14 mouse cellular contexts compared by ENCODE assay signal in genomic region chr2:179336235-179336634, GRCm38 (mm10).
DNase-seq lines count a peak whose midpoint lies in the region; ATAC-seq lines count a peak whose summit lies in the region.
"Had no signal": no experiment of that assay in that cellular context is flagged by ENCODE, and none has a peak within 500 bp of the region (broad histone marks: within the 10 kb centered on the region; RNA-seq: fewer than 3 reads in every experiment).

No protein-coding gene starts in this region.

- H3K4me2 ChIP-seq in forebrain, embryonic 12.5 days: no peak overlapping the region
- no peak overlapping the region for H3K4me2 ChIP-seq in hindbrain, embryonic 15.5 days
- no peak overlapping the region for H3K4me2 ChIP-seq in neural tube, embryonic 12.5 days (replicated peaks)
- H3K4me2 ChIP-seq: liver, embryonic 13.5 days had no signal

- no peaks in the 10 kb centered on the region for H3K27me3 ChIP-seq in forebrain, embryonic 12.5 days
- H3K27me3 ChIP-seq in hindbrain, embryonic 15.5 days: no peaks in the 10 kb centered on the region
- no peaks in the 10 kb centered on the region for H3K27me3 ChIP-seq in neural tube, embryonic 12.5 days (replicated peaks)
- H3K27me3 ChIP-seq: liver, embryonic 13.5 days had no signal

- H3K9ac ChIP-seq in forebrain, embryonic 12.5 days: no peak overlapping the region
- no peak overlapping the region for H3K9ac ChIP-seq in hindbrain, embryonic 15.5 days
- no peak overlapping the region for H3K9ac ChIP-seq in neural tube, embryonic 12.5 days
- H3K9ac ChIP-seq: liver, embryonic 13.5 days had no signal

- H3K36me3 ChIP-seq in forebrain, embryonic 12.5 days (replicated peaks): no peaks in the 10 kb centered on the region
- no peaks in the 10 kb centered on the region for H3K36me3 ChIP-seq in hindbrain, embryonic 15.5 days
- no peaks in the 10 kb centered on the region for H3K36me3 ChIP-seq in neural tube, embryonic 12.5 days
- H3K36me3 ChIP-seq: liver, embryonic 13.5 days had no signal

- DNase-seq in brain, embryonic 18.5 days (ENCODE audit: low read depth, low spot score): peak; percentile 30
- DNase-seq in yolk sac, embryonic 10.5 days (ENCODE audit: low spot score): no peak
- no peak for DNase-seq in spleen, adult 12 weeks (ENCODE audit: low spot score)
- DNase-seq in urinary bladder, adult 18-20 months (ENCODE audit: low spot score in 2 of 2): no peak
- DNase-seq: cerebellum, postnatal 25 days; heart, postnatal 36 days; kidney, adult 2 months; liver, embryonic 13.5 days; lung, postnatal 36 days had no signal

- no peak overlapping the region for H3K4me3 ChIP-seq in forebrain, embryonic 12.5 days (replicated peaks)
- no peak overlapping the region for H3K4me3 ChIP-seq in hindbrain, embryonic 15.5 days
- H3K4me3 ChIP-seq in neural tube, embryonic 12.5 days: no peak overlapping the region
- H3K4me3 ChIP-seq: layer of hippocampus, adult 2 months; liver, embryonic 13.5 days had no signal

- H3K4me1 ChIP-seq in forebrain, embryonic 12.5 days: peaks cover 9% of the 10 kb centered on the region
- H3K4me1 ChIP-seq in hindbrain, embryonic 15.5 days (replicated peaks): peaks cover 7% of the 10 kb centered on the region
- H3K4me1 ChIP-seq in neural tube, embryonic 12.5 days: peaks cover 4% of the 10 kb centered on the region; the same call in 1 of the 2 replicates
- H3K4me1 ChIP-seq: liver, embryonic 13.5 days had no signal

- WGBS in forebrain, embryonic 12.5 days: 0% methylated on average over 1 of the region's 1 CpGs
- 17% methylated on average over 1 of the region's 1 CpGs for WGBS in hindbrain, embryonic 15.5 days
- 9% methylated on average over 1 of the region's 1 CpGs for WGBS in neural tube, embryonic 12.5 days

- H3K27ac ChIP-seq in forebrain, embryonic 12.5 days: no peak overlapping the region
- H3K27ac ChIP-seq in hindbrain, embryonic 15.5 days (replicated peaks): 0 out of 2 replicates have a peak overlapping the region, but pooled peaks have one; percentile 54
- no peak overlapping the region for H3K27ac ChIP-seq in neural tube, embryonic 12.5 days
- H3K27ac ChIP-seq: layer of hippocampus, adult 2 months; liver, embryonic 13.5 days had no signal

- no peaks in the 10 kb centered on the region for H3K9me3 ChIP-seq in forebrain, embryonic 12.5 days
- no peaks in the 10 kb centered on the region for H3K9me3 ChIP-seq in hindbrain, embryonic 15.5 days
- H3K9me3 ChIP-seq in neural tube, embryonic 12.5 days: no peaks in the 10 kb centered on the region

- peak; percentile 81 for ATAC-seq in forebrain, embryonic 12.5 days (ENCODE audit: low FRiP score)
- ATAC-seq in hindbrain, embryonic 15.5 days (ENCODE audit: low FRiP score, low read depth): no peak; the same call in 1 of the 2 replicates
- peak; percentile 58; the same call in 1 of the 2 replicates for ATAC-seq in neural tube, embryonic 12.5 days (ENCODE audit: low FRiP score, low read depth)
- no peak for ATAC-seq in CD4-positive, CD25-positive, alpha-beta regulatory T cell, adult 4 months

Comparison
In these comparisons a context has a peak if more than half of its experiments do, and no peak if none do; other contexts are left out.
1. ATAC-seq: peak in forebrain, embryonic 12.5 days (single experiment) and neural tube, embryonic 12.5 days (single experiment); none in hindbrain, embryonic 15.5 days (single experiment) and CD4-positive, CD25-positive, alpha-beta regulatory T cell, adult 4 months (single experiment).